ENCODE assay signal across 1 mouse cellular context in the genomic region with DNA sequence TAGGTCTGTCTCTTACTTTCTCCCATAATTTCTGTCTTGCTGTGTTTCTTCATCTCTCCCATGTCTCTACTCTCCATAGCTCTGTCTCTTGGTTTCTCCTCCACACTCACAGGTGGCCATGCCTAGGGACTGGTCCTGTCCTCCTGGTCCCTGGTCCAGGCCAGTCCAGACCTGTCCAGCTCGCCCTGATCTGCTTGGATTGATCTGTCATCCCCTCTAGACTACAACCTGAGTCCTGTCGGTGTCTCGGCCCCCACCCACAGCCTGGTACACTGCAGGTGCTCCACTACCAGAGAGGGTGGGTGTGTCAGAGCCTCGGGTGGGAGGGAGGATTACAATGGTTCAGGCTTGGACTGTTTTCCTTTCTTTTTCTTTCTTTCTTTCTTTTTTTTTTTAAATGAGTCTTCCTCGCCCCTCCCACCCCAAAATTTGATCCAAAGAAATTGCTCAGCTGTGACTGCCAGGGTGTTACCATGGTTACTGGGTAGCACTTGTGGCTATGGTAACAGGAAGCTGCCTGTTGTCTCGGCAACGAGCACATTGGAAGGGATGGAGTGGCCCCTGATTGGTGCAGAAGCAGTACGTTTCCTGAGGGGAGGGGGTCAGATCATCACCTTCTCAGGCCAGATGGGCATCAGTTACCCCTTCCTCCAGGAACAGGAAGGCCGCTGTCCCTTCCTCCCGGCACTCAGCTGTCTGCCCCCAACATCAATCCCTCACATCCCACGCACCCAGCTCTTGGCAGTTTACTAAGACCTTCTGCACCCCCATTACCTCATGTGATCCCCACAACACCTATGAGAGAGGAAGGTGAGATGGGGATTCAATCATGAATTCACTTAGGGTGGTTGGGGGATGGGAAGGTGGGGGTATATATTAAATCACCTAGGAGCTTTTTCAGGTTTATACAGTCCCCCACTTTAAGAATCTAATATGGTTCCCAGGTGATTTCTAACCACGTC.
TF ChIP-seq lines count a peak whose summit lies in the region.

No protein-coding gene starts in this region.

TF ChIP-seq in CH12.LX, 34 proteins besides CTCF, POLR2A, EP300 and RAD21:
- TF ChIP-seq POLR2AphosphoS2 (IDR thresholded peaks at IDR 0.05; ENCODE audit: low read depth, low read length) (no peak), MXI1 (IDR thresholded peaks at IDR 0.05; ENCODE audit: low read depth, low read length) (peak; percentile 49; the same call in 1 of the 2 replicates)
TF ChIP-seq in CH12.LX: peak in this region for 1.
